8 mouse cellular contexts compared by ENCODE assay signal in the genomic region with DNA sequence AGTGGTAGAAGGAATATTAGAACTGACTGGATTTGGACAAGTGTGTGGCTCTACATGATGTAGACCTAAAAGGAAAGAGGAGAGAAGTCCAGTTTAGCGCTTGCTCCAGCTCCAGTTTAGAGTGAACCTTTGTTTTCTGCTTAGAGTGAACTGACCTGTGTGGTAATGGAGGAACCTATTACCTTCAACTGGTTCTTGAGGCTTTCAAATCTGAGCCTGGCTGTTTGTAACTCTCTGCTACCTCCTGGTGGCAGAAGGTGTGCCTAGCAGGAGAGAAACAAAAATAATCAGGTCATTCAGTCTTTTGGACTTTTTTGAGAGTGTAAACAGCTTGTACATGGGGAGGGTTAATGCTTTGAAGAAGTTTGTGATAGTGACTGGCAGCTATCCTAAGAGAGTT. TPM values are rescaled to one million over a fixed set of nuclear protein-coding genes. Genes with fewer than 3 reads are reported as not detected.
A peak's percentile ranks its signal among the peaks of the same experiment; 100 is the strongest.
DNase-seq lines count a peak whose midpoint lies in the region; ATAC-seq and TF ChIP-seq lines count a peak whose summit lies in the region.

No protein-coding gene starts in this region.

- ATAC-seq in hindbrain, embryonic 11.5 days (ENCODE audit: low FRiP score), result peak; percentile 60
- peak; percentile 96 for ATAC-seq in neutrophil, adult 5-6 weeks (ENCODE audit: extremely low read depth, insufficient number of reproducible peaks, low FRiP score, poor library complexity, severe bottlenecking)

- no peaks in the 10 kb centered on the region for H3K4me1 ChIP-seq in hindbrain, embryonic 11.5 days (replicated peaks; ENCODE audit: control insufficient read depth, insufficient read depth, low read length)
- H3K4me1 ChIP-seq in lung, adult 2 months (ENCODE audit: control insufficient read depth, insufficient read depth, low read length), result no peaks in the 10 kb centered on the region

- TF ChIP-seq CTCF in lung, adult 2 months (IDR thresholded peaks at IDR 0.05; ENCODE audit: insufficient read depth, low read length), result peak; percentile 51; the same call in 1 of the 2 replicates

- no peak overlapping the region for H3K4me3 ChIP-seq in hindbrain, embryonic 11.5 days (ENCODE audit: low read depth, low read length)
- H3K4me3 ChIP-seq in lung, adult 2 months (replicated peaks; ENCODE audit: extremely low read depth, low read depth, low read length), result no peak overlapping the region

- peak; percentile 35 to 81 for DNase-seq in adrenal gland, adult (ENCODE audit: inconsistent age in 2 of 2, low spot score in 1 of 2)
- DNase-seq in adrenal gland, postnatal 4 days (ENCODE audit: low spot score in 2 of 2), result no peak
- DNase-seq in testis, postnatal 10 days (ENCODE audit: low spot score), result peak; percentile 58
- no peak for DNase-seq in testis, postnatal 14 days (ENCODE audit: low spot score)
- peak; percentile 74 to 77 for DNase-seq in cerebellum, postnatal 25 days
- DNase-seq in hindbrain, embryonic 11.5 days (ENCODE audit: low spot score), result peak; percentile 76
- DNase-seq in lung, adult 2 months, result peak; percentile 28

- no peak overlapping the region for H3K4me2 ChIP-seq in hindbrain, embryonic 11.5 days (replicated peaks; ENCODE audit: low read depth, low read length)

- H3K27me3 ChIP-seq in hindbrain, embryonic 11.5 days (ENCODE audit: control insufficient read depth, insufficient read depth, low read length), result no peaks in the 10 kb centered on the region

- H3K36me3 ChIP-seq in hindbrain, embryonic 11.5 days (ENCODE audit: control insufficient read depth, insufficient read depth, low read length), result no peaks in the 10 kb centered on the region; the same call in 1 of the 2 replicates

- TF ChIP-seq POLR2A in lung, adult 2 months (IDR thresholded peaks at IDR 0.05; ENCODE audit: borderline replicate concordance, extremely low read depth, low read depth, low read length), result no peak

- WGBS in hindbrain, embryonic 11.5 days, result 55% methylated on average over 1 of the region's 1 CpGs
- WGBS in lung, adult 2 months, result 17% methylated on average over 1 of the region's 1 CpGs

- H3K9ac ChIP-seq in hindbrain, embryonic 11.5 days (ENCODE audit: low read depth, low read length), result no peak overlapping the region

- H3K27ac ChIP-seq in hindbrain, embryonic 11.5 days (ENCODE audit: low read depth, low read length), result no peak overlapping the region

- no peaks in the 10 kb centered on the region for H3K9me3 ChIP-seq in hindbrain, embryonic 11.5 days (ENCODE audit: control insufficient read depth, low read length)

RNA-seq across cellular contexts. Expression of a gene that starts 44.3 kb away (rescaled TPM):
- total RNA-seq in adrenal gland, postnatal 4 days (2021), result 1 to 10 TPM; 2.8 to 4.1 TPM
- 13.3 and 14.9 TPM in 2 replicates for polyA plus RNA-seq in hindbrain, embryonic 11.5 days (2014; fragmentation: Nextera tagmentation; extraction: Ambion mirVana)
- polyA plus RNA-seq in lung, adult 2 months (2012; rRNA removed), result 5.0 and 6.5 TPM in 2 replicates
- 31.2 and 33.8 TPM in 2 replicates for total RNA-seq in neutrophil, adult 5-6 weeks (2017)

Comparison
In these comparisons a context has a peak if more than half of its experiments do, and no peak if none do; other contexts are left out.
1. DNase-seq: peak in adrenal gland, adult (2 of 2), testis, postnatal 10 days (single experiment), cerebellum, postnatal 25 days (2 of 2), hindbrain, embryonic 11.5 days (single experiment) and lung, adult 2 months (single experiment); none in adrenal gland, postnatal 4 days (0 of 2) and testis, postnatal 14 days (single experiment).